Mouse (Mus musculus): ENCODE measurements around the gene Pdcd10. TPM values are rescaled to one million over a fixed set of nuclear protein-coding genes. Genes with fewer than 3 reads are reported as not detected.

The Pdcd10 gene
- polyA plus RNA-seq, 1 experiment from 2014 or later: 90.6 TPM

Other genes with a start within 250 kb of the Pdcd10 start
- gene Wdr49, start 74.7 kb downstream of the Pdcd10 start, polyA plus RNA-seq (2016; fragmentation: Nextera tagmentation; extraction: Ambion mirVana): not detected in 2 replicates
- 33.8 and 34.7 TPM in 2 replicates for gene Serpini1, start 691 bp upstream of the Pdcd10 start, polyA plus RNA-seq (2016; fragmentation: Nextera tagmentation; extraction: Ambion mirVana)
- not detected in 2 replicates for gene Gm29133, start 191.3 kb upstream of the Pdcd10 start, polyA plus RNA-seq (2016; fragmentation: Nextera tagmentation; extraction: Ambion mirVana)